Mouse (Mus musculus) embryonic facial prominence, embryonic 13.5 days (tissue): ENCODE measurements around the gene Dnal4. TPM values are rescaled to one million over a fixed set of nuclear protein-coding genes. Genes with fewer than 3 reads are reported as not detected.
A peak's percentile ranks its signal among the peaks of the same experiment; 100 is the strongest.

Experiments used
- ATAC-seq: fragments of 200-750 bp; cut with Nextera tagmentation; 2 replicates; pipeline ENCODE4 v1.8.0; 2017; ENCODE audit warnings: low read depth; ENCODE audit not compliant: insufficient number of reproducible peaks, insufficient read depth, low FRiP score, low TSS enrichment
- H3K27ac ChIP-seq: fragments of 300-500 bp; sonication (generic); 2 replicates; pipeline ENCODE4 v1.5.1; 2015; ENCODE audit warnings: moderate library complexity, mild to moderate bottlenecking, inconsistent platforms
- H3K27me3 ChIP-seq: fragments of 300-500 bp; sonication (generic); 2 replicates; pipeline ENCODE4 v1.6.1; 2015; ENCODE audit warnings: mild to moderate bottlenecking, inconsistent platforms
- H3K36me3 ChIP-seq: fragments of 300-500 bp; sonication (generic); 2 replicates; pipeline ENCODE4 v1.6.1; 2015; ENCODE audit warnings: mild to moderate bottlenecking, inconsistent platforms
- H3K4me1 ChIP-seq: fragments of 300-500 bp; sonication (generic); 2 replicates; pipeline ENCODE4 v1.6.1; 2015; ENCODE audit warnings: inconsistent platforms
- H3K4me2 ChIP-seq: fragments of 300-500 bp; sonication (generic); 2 replicates; pipeline ENCODE4 v1.6.1; 2015; ENCODE audit warnings: moderate library complexity, mild to moderate bottlenecking, inconsistent platforms
- H3K4me3 ChIP-seq: fragments of 300-500 bp; sonication (generic); 2 replicates; pipeline ENCODE4 v1.5.1; 2015; ENCODE audit warnings: mild to moderate bottlenecking, inconsistent platforms
- H3K9ac ChIP-seq: fragments of 300-500 bp; sonication (generic); 2 replicates; pipeline ENCODE4 v1.6.1; 2015; ENCODE audit warnings: mild to moderate bottlenecking, inconsistent platforms
- H3K9me3 ChIP-seq: fragments of 300-500 bp; sonication (generic); 2 replicates; pipeline ENCODE4 v1.6.1; 2016; ENCODE audit warnings: inconsistent platforms
- WGBS: fragments of 180-500 bp; shearing (Covaris S2); methylation state at CpG from one replicate; pipeline ENCODE4 v1.1.7; 2015; ENCODE audit warnings: mixed read lengths; 5-methylcytosine and 5-hydroxymethylcytosine counted together
- polyA plus RNA-seq: library from polyadenylated mRNA; unstranded; fragments of >200 nt; fragmentation: Nextera tagmentation; extraction: Ambion mirVana; gene quantifications from 2 replicates; pipeline ENCODE4 v1.2.1, GENCODE M21; 2015

Gene Dnal4
- polyA plus RNA-seq, 1 experiment from 2014 or later = 74.4 TPM

GRCm38 (mm10) chr15:79744742-79745141, 32.9 kb downstream of the Dnal4 start:
- Histone ChIP-seq H3K27me3 (no peaks in the 10 kb centered on the region), H3K4me2 (no peak overlapping the region), H3K9me3 (no peaks in the 10 kb centered on the region), H3K9ac (no peak overlapping the region), H3K36me3 (no peaks in the 10 kb centered on the region), H3K27ac (no peak overlapping the region), H3K4me3 (no peak overlapping the region), H3K4me1 (peaks cover 24% of the 10 kb centered on the region)
- ATAC-seq = no peak
- 81% methylated on average over 8 of the region's 8 CpGs for WGBS

DNA sequence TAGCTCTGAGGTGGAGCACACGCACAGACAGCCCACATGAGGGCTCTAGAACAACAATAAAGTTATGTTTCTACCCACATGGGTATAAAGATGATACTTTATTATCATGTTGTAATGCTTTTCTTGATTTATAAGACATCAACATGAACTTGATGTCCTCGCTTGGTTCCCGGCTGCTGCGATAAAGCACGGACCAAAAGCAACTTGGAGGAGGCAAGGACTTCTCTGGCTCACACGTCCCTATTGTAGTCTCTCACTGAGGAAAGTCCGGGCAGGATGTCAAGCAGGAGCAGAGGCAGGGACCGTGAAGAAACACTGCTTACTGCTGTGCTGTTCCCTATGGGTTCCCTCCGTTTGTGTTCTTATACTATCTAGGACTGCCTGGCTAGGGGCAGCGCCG, 33.6 kb downstream of the Dnal4 start:
- peaks cover 30% of the 10 kb centered on the region for H3K4me1 ChIP-seq
- no peak overlapping the region for H3K27ac ChIP-seq
- no peaks in the 10 kb centered on the region for H3K27me3 ChIP-seq

DNA sequence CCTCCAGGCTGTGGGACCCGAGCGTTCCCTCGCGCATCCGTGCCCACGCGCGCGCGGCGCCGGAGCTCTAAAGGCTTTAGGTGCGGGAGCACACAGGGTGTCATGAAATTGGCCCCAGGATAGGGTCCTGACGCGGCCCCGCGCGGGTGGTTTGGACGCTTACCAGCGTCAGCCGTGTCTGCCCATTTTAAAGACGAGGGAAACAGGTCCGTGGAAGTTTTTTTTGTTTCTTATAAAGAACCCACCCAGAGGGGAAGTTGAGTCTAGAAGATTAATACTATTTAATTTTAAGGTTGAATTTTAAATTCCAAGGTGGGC, 35.0 kb downstream of the Dnal4 start:
- H3K27ac ChIP-seq = peak overlapping the region; percentile 60; the same call in 1 of the 2 replicates
- ATAC-seq = no peak
- H3K4me1 ChIP-seq = peaks cover 33% of the 10 kb centered on the region
- peaks cover 21% of the 10 kb centered on the region for H3K36me3 ChIP-seq
- peak overlapping the region; percentile 76 for H3K4me3 ChIP-seq
- H3K4me2 ChIP-seq = peak overlapping the region; percentile 73
- WGBS = under 1% methylated on average over 23 of the region's 23 CpGs
- no peaks in the 10 kb centered on the region for H3K9me3 ChIP-seq
- H3K9ac ChIP-seq = peak overlapping the region; percentile 87
- no peaks in the 10 kb centered on the region for H3K27me3 ChIP-seq

More for the DNA sequence above, 33.6 kb downstream of the Dnal4 start:
- Histone ChIP-seq H3K4me2 (no peak overlapping the region), H3K4me3 (no peak overlapping the region), H3K9me3 (no peaks in the 10 kb centered on the region), H3K36me3 (peaks cover 7% of the 10 kb centered on the region), H3K9ac (no peak overlapping the region)
- WGBS = 93% methylated on average over 11 of the region's 11 CpGs
- ATAC-seq = no peak

DNA sequence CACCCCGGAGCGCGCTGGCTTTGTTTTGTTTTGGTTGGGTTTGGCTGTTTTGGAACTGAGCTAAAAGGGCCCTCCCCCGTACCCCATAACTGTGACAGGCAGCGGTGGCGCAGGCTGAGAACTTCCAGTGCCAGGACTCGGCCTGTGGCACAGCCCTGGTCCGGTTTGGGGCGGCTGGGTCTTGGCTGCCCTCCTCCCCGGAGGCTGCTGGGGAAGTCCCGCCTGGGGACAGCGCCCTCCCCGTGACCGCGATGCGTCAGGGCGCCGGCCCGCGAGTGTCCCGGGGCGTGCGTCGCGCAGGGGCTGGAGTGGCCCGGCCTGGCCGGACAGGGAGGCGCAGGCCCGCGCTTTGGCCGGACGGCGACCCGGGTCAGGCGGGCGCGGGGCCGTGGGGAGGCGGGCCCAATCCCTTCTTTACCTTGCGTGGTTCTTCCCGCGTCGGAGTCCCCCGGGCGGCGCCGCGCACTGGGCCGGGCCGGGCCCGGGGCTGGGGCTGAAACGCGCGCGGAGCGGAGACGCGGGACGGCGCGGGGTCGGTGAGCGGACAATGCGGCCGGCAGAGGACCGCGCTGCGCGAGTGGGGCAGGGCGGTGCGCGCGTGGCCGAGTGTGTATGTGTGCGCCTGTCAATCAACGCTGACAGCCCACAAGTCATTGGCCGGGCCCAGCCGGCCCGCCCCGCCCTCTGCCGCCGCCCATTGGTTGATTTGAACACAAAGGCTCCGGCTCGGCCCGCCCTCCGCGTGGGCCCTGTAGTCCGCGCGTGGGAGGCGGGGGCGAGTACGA, 35.5 kb downstream of the Dnal4 start, which contains the start of gene Sun2:
Sun2 (minus strand) TSS at position 616 of the 785 bp plus-strand sequence.
- Histone ChIP-seq H3K9ac (peak within 1 kb of the TSS; percentile 87), H3K27ac (peak within 1 kb of the TSS; percentile 60), H3K27me3 (no peaks in the 10 kb centered on the region), H3K4me2 (peak within 1 kb of the TSS; percentile 73), H3K36me3 (peaks cover 26% of the 10 kb centered on the region), H3K9me3 (no peaks in the 10 kb centered on the region), H3K4me3 (peak within 1 kb of the TSS; percentile 76), H3K4me1 (peaks cover 33% of the 10 kb centered on the region)
- ATAC-seq = peak; percentile 88
- WGBS = under 1% methylated on average over 67 of the region's 93 CpGs

DNA sequence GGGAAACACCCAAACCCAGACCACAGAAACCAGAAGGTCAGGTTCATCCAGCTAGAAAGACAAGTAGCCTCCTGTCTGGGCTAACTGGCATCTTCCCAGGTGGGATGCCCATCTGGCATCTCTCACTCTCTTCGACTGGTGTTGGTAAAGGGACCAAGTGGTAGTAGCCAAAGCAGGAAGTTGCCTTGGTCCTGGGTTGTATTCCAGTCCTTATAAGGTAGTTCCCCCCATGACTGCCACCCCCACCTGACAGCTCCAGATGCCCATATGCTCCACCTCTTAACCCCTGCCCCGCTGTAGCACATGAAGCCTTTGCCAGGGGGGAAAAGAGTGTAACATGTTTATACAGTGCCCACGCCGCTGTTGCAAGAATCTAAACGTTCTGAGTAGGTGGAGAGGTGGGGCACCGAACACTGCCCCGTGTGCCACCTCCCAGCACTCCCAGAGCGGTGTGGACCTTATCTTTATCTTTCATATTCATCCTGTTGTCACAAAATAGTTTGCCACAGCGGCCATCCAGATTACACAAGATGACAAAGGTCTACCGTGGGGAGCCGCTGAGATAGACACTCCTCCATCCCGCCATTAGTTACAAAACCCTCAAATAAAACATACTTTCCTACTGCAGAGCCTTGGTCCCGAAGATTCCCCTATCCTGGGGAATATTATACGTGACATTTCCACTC, 36.3 kb downstream of the Dnal4 start:
- Histone ChIP-seq H3K4me3 (peak overlapping the region; percentile 76), H3K9ac (peak overlapping the region; percentile 87), H3K4me2 (peak overlapping the region; percentile 73), H3K4me1 (peaks cover 33% of the 10 kb centered on the region), H3K36me3 (peaks cover 34% of the 10 kb centered on the region), H3K27me3 (no peaks in the 10 kb centered on the region), H3K27ac (peak overlapping the region; percentile 60; the same call in 1 of the 2 replicates), H3K9me3 (no peaks in the 10 kb centered on the region)
- no peak for ATAC-seq
- WGBS = 25% methylated on average over 14 of the region's 14 CpGs

DNA sequence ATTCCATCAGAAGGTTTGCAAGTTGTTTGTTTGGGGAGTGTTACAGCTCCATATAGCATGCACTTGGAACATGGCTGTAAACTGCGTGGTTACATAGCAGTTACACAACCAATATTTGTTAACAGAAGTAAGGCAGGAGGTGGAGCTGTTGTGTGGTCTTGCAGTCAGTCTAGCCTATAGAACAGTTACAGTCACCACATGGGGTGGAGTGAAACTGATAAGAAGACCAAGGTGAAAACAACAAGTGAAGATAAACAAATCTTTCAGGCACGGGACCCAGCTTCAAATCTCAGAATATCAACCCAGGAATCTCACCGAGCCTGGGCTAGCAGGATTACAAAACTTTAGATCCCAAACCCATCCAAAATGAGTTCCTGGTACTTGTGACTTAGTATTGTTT, 36.9 kb downstream of the Dnal4 start:
- no peaks in the 10 kb centered on the region for H3K9me3 ChIP-seq
- H3K36me3 ChIP-seq = peaks cover 38% of the 10 kb centered on the region
- peaks cover 35% of the 10 kb centered on the region for H3K4me1 ChIP-seq
- peak overlapping the region; percentile 87 for H3K9ac ChIP-seq
- H3K27me3 ChIP-seq = no peaks in the 10 kb centered on the region
- no peak for ATAC-seq
- H3K4me3 ChIP-seq = peak overlapping the region; percentile 76
- H3K4me2 ChIP-seq = peak overlapping the region; percentile 73
- WGBS = 81% methylated on average over 3 of the region's 3 CpGs
- H3K27ac ChIP-seq = no peak overlapping the region

DNA sequence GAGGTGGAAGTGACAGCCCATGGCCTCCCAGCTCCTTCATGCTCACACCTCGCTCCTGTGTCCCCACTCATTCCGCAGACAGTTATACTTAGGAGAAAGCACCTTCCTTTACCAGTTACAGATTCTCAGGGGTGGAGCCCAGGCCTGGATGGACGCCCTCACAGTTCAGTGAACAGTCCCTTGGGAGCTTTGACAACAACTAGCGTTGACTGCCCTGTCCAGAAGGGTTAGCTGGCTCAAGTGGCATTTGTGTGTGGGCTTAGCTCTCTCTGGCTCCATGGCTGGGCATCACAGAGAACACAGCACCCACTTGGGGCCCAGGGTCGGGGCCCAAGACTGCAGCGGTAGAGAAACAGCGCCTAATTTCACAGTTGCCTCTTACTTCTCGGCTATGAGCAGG, 43.3 kb downstream of the Dnal4 start:
- ATAC-seq = no peak
- Histone ChIP-seq H3K27ac (no peak overlapping the region), H3K9me3 (no peaks in the 10 kb centered on the region), H3K4me3 (no peak overlapping the region), H3K36me3 (peaks cover 91% of the 10 kb centered on the region), H3K9ac (no peak overlapping the region), H3K4me1 (peaks cover 12% of the 10 kb centered on the region), H3K4me2 (no peak overlapping the region), H3K27me3 (no peaks in the 10 kb centered on the region)
- WGBS = 87% methylated on average over 8 of the region's 8 CpGs

GRCm38 (mm10) chr15:79733640-79734039, 44.0 kb downstream of the Dnal4 start:
- Histone ChIP-seq H3K9ac (no peak overlapping the region), H3K4me1 (peaks cover 6% of the 10 kb centered on the region), H3K9me3 (no peaks in the 10 kb centered on the region), H3K27me3 (no peaks in the 10 kb centered on the region), H3K36me3 (peaks cover 91% of the 10 kb centered on the region), H3K4me2 (no peak overlapping the region), H3K4me3 (no peak overlapping the region), H3K27ac (no peak overlapping the region)
- 71% methylated on average over 4 of the region's 4 CpGs for WGBS
- ATAC-seq = no peak

DNA sequence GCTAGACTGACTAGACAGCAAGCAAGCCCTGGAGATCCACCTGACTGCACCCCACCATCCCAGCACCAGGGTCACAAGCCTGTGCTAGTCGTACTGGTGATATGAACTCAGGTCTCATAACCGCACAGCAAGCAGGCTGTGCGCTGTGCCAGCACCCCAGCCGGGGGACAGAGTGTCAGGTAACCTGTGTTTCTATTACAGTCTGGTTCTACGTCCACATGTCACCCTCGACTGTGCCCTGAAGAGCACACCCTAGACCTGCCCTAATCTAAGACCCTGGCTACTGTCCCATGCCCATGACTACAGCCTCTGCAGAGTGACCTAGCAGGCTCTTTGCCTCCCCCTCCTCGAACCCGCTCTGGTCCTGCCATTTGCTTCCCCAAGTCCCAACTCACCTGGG, 44.5 kb downstream of the Dnal4 start:
- no peak for ATAC-seq
- Histone ChIP-seq H3K36me3 (peaks cover 91% of the 10 kb centered on the region), H3K4me2 (no peak overlapping the region), H3K4me1 (peaks cover 6% of the 10 kb centered on the region), H3K9me3 (no peaks in the 10 kb centered on the region), H3K4me3 (no peak overlapping the region), H3K27me3 (no peaks in the 10 kb centered on the region), H3K9ac (no peak overlapping the region), H3K27ac (no peak overlapping the region)
- WGBS = 94% methylated on average over 8 of the region's 8 CpGs

- 84% methylated on average over 7 of the region's 7 CpGs for WGBS
- no peak overlapping the region for H3K27ac ChIP-seq
- no peak overlapping the region; the same call in 1 of the 2 replicates for H3K9ac ChIP-seq
- H3K9me3 ChIP-seq = no peaks in the 10 kb centered on the region
- no peaks in the 10 kb centered on the region for H3K27me3 ChIP-seq
- no peak overlapping the region for H3K4me2 ChIP-seq
- peaks cover 6% of the 10 kb centered on the region for H3K4me1 ChIP-seq
- no peak for ATAC-seq
- H3K36me3 ChIP-seq = peaks cover 91% of the 10 kb centered on the region
- no peak overlapping the region for H3K4me3 ChIP-seq
Measured at GRCm38 (mm10) chr15:79731554-79731953, 46.1 kb downstream of the Dnal4 start.

- no peak for ATAC-seq
- H3K4me2 ChIP-seq = no peak overlapping the region
- peaks cover 3% of the 10 kb centered on the region; the same call in 1 of the 2 replicates for H3K4me1 ChIP-seq
- no peak overlapping the region for H3K27ac ChIP-seq
- H3K9me3 ChIP-seq = no peaks in the 10 kb centered on the region
- H3K4me3 ChIP-seq = no peak overlapping the region
- no peak overlapping the region for H3K9ac ChIP-seq
- H3K27me3 ChIP-seq = no peaks in the 10 kb centered on the region
- WGBS = 86% methylated on average over 10 of the region's 10 CpGs
- H3K36me3 ChIP-seq = peaks cover 94% of the 10 kb centered on the region
Measured at GRCm38 (mm10) chr15:79728731-79729388, 48.8 kb downstream of the Dnal4 start.
